Mouse (Mus musculus) liver, embryonic 11.5 days (tissue): Measurements from ENCODE around the gene Rflna. TPM values are rescaled to one million over a fixed set of nuclear protein-coding genes. Genes with fewer than 3 reads are reported as not detected.

Experiments
- polyA plus RNA-seq: library from polyadenylated mRNA; unstranded; fragments of >200 nt; fragmentation: Nextera tagmentation; extraction: Ambion mirVana; gene quantifications from 2 replicates; pipeline ENCODE4 v1.2.1, GENCODE M21; 2014

Gene Rflna
- polyA plus RNA-seq, 1 experiment from 2014 or later = 0.66 TPM

Other genes starting within 250 kb of the Rflna start
- 4.1 and 4.4 TPM in 2 replicates for gene Ccdc92, start 140.8 kb upstream of the Rflna start, polyA plus RNA-seq
- gene Zfp664, start 140.5 kb upstream of the Rflna start, polyA plus RNA-seq = 35.6 and 42.3 TPM in 2 replicates
- gene Ncor2, start 176.0 kb downstream of the Rflna start, polyA plus RNA-seq = 14.0 and 17.2 TPM in 2 replicates